Mouse (Mus musculus) layer of hippocampus, adult 8-10 months (tissue): ENCODE data around the gene Rtkn2. TPM values are rescaled to one million over a fixed set of nuclear protein-coding genes. Genes with fewer than 3 reads are reported as not detected.

Source experiments
- DNase-seq, 2 experiments: peaks; one replicate each; pipeline ENCODE4 v3.0.0; 2022; ENCODE audit warnings: low spot score in 2 of 2
- total RNA-seq, 4 experiments: library from RNA; stranded (reverse); gene quantifications; 2 replicates each; pipeline ENCODE4 v1.2.4; 2022

Rtkn2 gene
- total RNA-seq, 4 experiments from 2014 or later, result 5.6 to 8.2 (median 7.0) TPM

GRCm38 (mm10) chr10:67995356-67995755, 16.0 kb downstream of the Rtkn2 start:
- no peak for DNase-seq

- DNase-seq, result peak in 1 of 2 experiments; percentile 23
These were observed 16.8 kb downstream of the Rtkn2 start for GRCm38 (mm10) chr10:67996171-67996570.

GRCm38 (mm10) chr10:67998116-67998635, 18.8 kb downstream of the Rtkn2 start:
- DNase-seq, result peak in 1 of 2 experiments; percentile 57

- DNase-seq, result no peak
These were observed 19.8 kb downstream of the Rtkn2 start for GRCm38 (mm10) chr10:67999170-67999569.

- no peak for DNase-seq
These were observed 22.1 kb downstream of the Rtkn2 start for GRCm38 (mm10) chr10:68001456-68001855.

GRCm38 (mm10) chr10:68003651-68004422, 24.5 kb downstream of the Rtkn2 start:
- DNase-seq, result no peak

GRCm38 (mm10) chr10:68005404-68005803, 26.0 kb downstream of the Rtkn2 start:
- DNase-seq, result no peak

- no peak for DNase-seq
These were observed 27.1 kb downstream of the Rtkn2 start for GRCm38 (mm10) chr10:68006491-68006890.

- no peak for DNase-seq
These were observed 27.7 kb downstream of the Rtkn2 start for GRCm38 (mm10) chr10:68007103-68007502.

GRCm38 (mm10) chr10:68008198-68008955, 29.0 kb downstream of the Rtkn2 start:
- DNase-seq, result no peak

- no peak for DNase-seq
These were observed 29.9 kb downstream of the Rtkn2 start for GRCm38 (mm10) chr10:68009301-68009700.

GRCm38 (mm10) chr10:68009867-68010266, 30.5 kb downstream of the Rtkn2 start:
- no peak for DNase-seq

- no peak for DNase-seq
These were observed 33.8 kb downstream of the Rtkn2 start for GRCm38 (mm10) chr10:68013137-68013536.

- DNase-seq, result no peak
These were observed 41.4 kb downstream of the Rtkn2 start for GRCm38 (mm10) chr10:68020755-68021154.

- DNase-seq, result no peak
These were observed 46.3 kb downstream of the Rtkn2 start for GRCm38 (mm10) chr10:68025660-68026059.

GRCm38 (mm10) chr10:68028327-68029080, 49.1 kb downstream of the Rtkn2 start:
- no peak for DNase-seq

GRCm38 (mm10) chr10:68029081-68029626, 49.8 kb downstream of the Rtkn2 start:
- DNase-seq, result no peak

GRCm38 (mm10) chr10:68030027-68030426, 50.7 kb downstream of the Rtkn2 start:
- DNase-seq, result no peak

GRCm38 (mm10) chr10:68035707-68036367, 56.5 kb downstream of the Rtkn2 start:
- DNase-seq, result no peak

- DNase-seq, result no peak
These were observed 57.1 kb downstream of the Rtkn2 start for GRCm38 (mm10) chr10:68036368-68036980.
